Mouse (Mus musculus) gastrocnemius, postnatal 36 days (tissue): Measurements from ENCODE around the gene Hmces. TPM values are rescaled to one million over a fixed set of nuclear protein-coding genes. Genes with fewer than 3 reads are reported as not detected.
"Not testable (repeated sequence)": the region's sequence is repeated elsewhere in the genome, so short reads cannot be mapped to it uniquely, and the experiment has no call there.

Experiments
- DNase-seq, 2 experiments: peaks; one replicate each; pipeline ENCODE4 v3.0.0; 2022
- intact Hi-C: fragments of 180-260 bp; cut with DNase I; formaldehyde crosslinking; loops from one replicate; pipeline ENCODE4 v1.15.1; 2025
- total RNA-seq, 2 experiments: library from RNA; stranded (reverse); gene quantifications; 2 replicates each; pipeline ENCODE4 v1.2.3; 2021

Hmces gene
- total RNA-seq, 2 experiments from 2014 or later = 5.8 to 6.9 TPM

- no peak for DNase-seq
- intact Hi-C loops = loop anchor here (5.0 kb wide), 1 partner anchor 193 kb away; no protein-coding TSS in a partner anchor
These were observed 4.6 kb upstream of the Hmces start for GRCm38 (mm10) chr6:87909181-87909580.

- DNase-seq = no peak
- intact Hi-C loops = loop anchor here (5.0 kb wide), 2 partner anchors 86 to 166 kb away; no protein-coding TSS in a partner anchor
These were observed 2.2 kb upstream of the Hmces start for GRCm38 (mm10) chr6:87911559-87911958.

- peak in 1 of 2 experiments; percentile 34 for DNase-seq
- intact Hi-C loops = loop anchor here (5.0 kb wide), 2 partner anchors 83 to 163 kb away; no protein-coding TSS in a partner anchor
These were observed 779 bp downstream of the Hmces start for GRCm38 (mm10) chr6:87914326-87915102.

GRCm38 (mm10) chr6:87915939-87916338 lies 2.2 kb downstream of the Hmces start:
- intact Hi-C loops = no loop called here
- DNase-seq = no peak

GRCm38 (mm10) chr6:87921201-87921600 lies 7.5 kb downstream of the Hmces start:
- DNase-seq = no peak
- intact Hi-C loops = no loop called here

- no peak for DNase-seq
These were observed 9.9 kb downstream of the Hmces start for GRCm38 (mm10) chr6:87923624-87924023.

GRCm38 (mm10) chr6:87935037-87935436 lies 21.3 kb downstream of the Hmces start:
- intact Hi-C loops = no loop called here
- DNase-seq = no peak

More at GRCm38 (mm10) chr6:87923624-87924023, 9.9 kb downstream of the Hmces start:
- intact Hi-C loops = no loop called here

GRCm38 (mm10) chr6:87937178-87937788 lies 23.5 kb downstream of the Hmces start:
- intact Hi-C loops = no loop called here
- no peak for DNase-seq

GRCm38 (mm10) chr6:87938941-87939340 lies 25.2 kb downstream of the Hmces start:
- DNase-seq = no peak
- intact Hi-C loops = no loop called here

GRCm38 (mm10) chr6:87942179-87942578 lies 28.4 kb downstream of the Hmces start:
- intact Hi-C loops = no loop called here
- DNase-seq = no peak

- DNase-seq = not testable (repeated sequence)
These were observed 48.7 kb downstream of the Hmces start for GRCm38 (mm10) chr6:87962457-87962856.

GRCm38 (mm10) chr6:87970041-87970440 lies 56.3 kb downstream of the Hmces start:
- intact Hi-C loops = no loop called here

More at GRCm38 (mm10) chr6:87962457-87962856, 48.7 kb downstream of the Hmces start:
- intact Hi-C loops = not testable (repeated sequence)

GRCm38 (mm10) chr6:87979728-87980127 lies 66.0 kb downstream of the Hmces start:
- intact Hi-C loops = loop anchor here (10.0 kb wide), 1 partner anchor 215 kb away; no protein-coding TSS in a partner anchor
- DNase-seq = no peak

More at GRCm38 (mm10) chr6:87970041-87970440, 56.3 kb downstream of the Hmces start:
- DNase-seq = no peak

- intact Hi-C loops = loop anchor here (10.0 kb wide), 1 partner anchor 216 kb away; no protein-coding TSS in a partner anchor
- peak in 1 of 2 experiments; percentile 27 for DNase-seq
These were observed 66.8 kb downstream of the Hmces start for GRCm38 (mm10) chr6:87980374-87981029.

- DNase-seq = no peak
- intact Hi-C loops = loop anchor here (10.0 kb wide), 1 partner anchor 216 kb away; no protein-coding TSS in a partner anchor
These were observed 67.3 kb downstream of the Hmces start for GRCm38 (mm10) chr6:87981030-87981485.

GRCm38 (mm10) chr6:87981547-87982256 lies 68.0 kb downstream of the Hmces start, which contains the start of gene H1fx:
Gene H1fx (minus strand): TSS chr6:87981637.
- DNase-seq = peak; percentile 43 to 51
- intact Hi-C loops = loop anchor here (10.0 kb wide), 1 partner anchor 217 kb away; no protein-coding TSS in a partner anchor

- DNase-seq = no peak
- intact Hi-C loops = loop anchor here (10.0 kb wide), 1 partner anchor 218 kb away; no protein-coding TSS in a partner anchor
These were observed 68.8 kb downstream of the Hmces start for GRCm38 (mm10) chr6:87982506-87982905.
